Mouse (Mus musculus): ENCODE results near the gene Samt4. TPM values are rescaled to one million over a fixed set of nuclear protein-coding genes. Genes with fewer than 3 reads are reported as not detected.
"Not testable (repeated sequence)": the region's sequence is repeated elsewhere in the genome, so short reads cannot be mapped to it uniquely, and the experiment has no call there.

Samt4 gene
- not detected in 2 replicates for polyA plus RNA-seq (2016; fragmentation: Nextera tagmentation; extraction: Ambion mirVana)

GRCm38 (mm10) chrX:154481702-154482101 lies at the start of gene Samt4:
Samt4 (plus strand) TSS chrX:154482002.
- no peak for ATAC-seq (ENCODE audit: insufficient number of reproducible peaks, insufficient read depth, low FRiP score, low TSS enrichment)
- Histone ChIP-seq H3K4me2 (replicated peaks) (no peak within 1 kb of the TSS), H3K9me3 (no peaks in the 10 kb centered on the region), H3K27ac (no peak within 1 kb of the TSS), H3K9ac (no peak within 1 kb of the TSS), H3K4me3 (no peak within 1 kb of the TSS), H3K36me3 (no peaks in the 10 kb centered on the region), H3K27me3 (no peaks in the 10 kb centered on the region), H3K4me1 (no peaks in the 10 kb centered on the region)

GRCm38 (mm10) chrX:154443696-154444095 lies 38.1 kb upstream of the Samt4 start:
- not testable (repeated sequence) for H3K27ac ChIP-seq; ATAC-seq (ENCODE audit: insufficient number of reproducible peaks, insufficient read depth, low FRiP score, low TSS enrichment); H3K9me3 ChIP-seq; H3K4me1 ChIP-seq; H3K4me3 ChIP-seq; H3K4me2 ChIP-seq (replicated peaks); H3K9ac ChIP-seq; H3K27me3 ChIP-seq; H3K36me3 ChIP-seq

- not testable (repeated sequence) for H3K27ac ChIP-seq; H3K9ac ChIP-seq; H3K4me2 ChIP-seq (replicated peaks); H3K36me3 ChIP-seq; ATAC-seq (ENCODE audit: insufficient number of reproducible peaks, insufficient read depth, low FRiP score, low TSS enrichment); H3K4me3 ChIP-seq; H3K4me1 ChIP-seq; H3K9me3 ChIP-seq; H3K27me3 ChIP-seq
- WGBS: 70% methylated on average over 3 of the region's 3 CpGs
Measured at GRCm38 (mm10) chrX:154468386-154468785, 13.4 kb upstream of the Samt4 start.

Other genes with a start within 250 kb of the Samt4 start
- gene 4930524N10Rik, start 138.6 kb upstream of the Samt4 start, polyA plus RNA-seq (2016; fragmentation: Nextera tagmentation; extraction: Ambion mirVana): not detected in 2 replicates
- not detected in 2 replicates for gene Samt2, start 97.4 kb downstream of the Samt4 start, polyA plus RNA-seq (2016; fragmentation: Nextera tagmentation; extraction: Ambion mirVana)